In genomic region chr4:93450831-93451230, GRCm38 (mm10) we compare ENCODE assay signal across 28 mouse cellular contexts.
DNase-seq lines count a peak whose midpoint lies in the region; ATAC-seq and TF ChIP-seq lines count a peak whose summit lies in the region.
"Had no signal": no experiment of that assay in that cellular context is flagged by ENCODE, and none has a peak within 500 bp of the region (broad histone marks: within the 10 kb centered on the region; RNA-seq: fewer than 3 reads in every experiment).

No protein-coding gene starts in this region.

- no peak overlapping the region for H3K4me2 ChIP-seq in forebrain, embryonic 13.5 days
- no peak overlapping the region for H3K4me2 ChIP-seq in forebrain, embryonic 15.5 days (replicated peaks)
- H3K4me2 ChIP-seq in forebrain, postnatal 0 days (ENCODE audit: low read depth): no peak overlapping the region
- no peak overlapping the region for H3K4me2 ChIP-seq in forebrain, embryonic 16.5 days (ENCODE audit: low read length)
- no peak overlapping the region for H3K4me2 ChIP-seq in midbrain, embryonic 14.5 days (ENCODE audit: low read length)
- H3K4me2 ChIP-seq: embryonic facial prominence, embryonic 13.5 days; embryonic facial prominence, embryonic 15.5 days had no signal

- H3K27me3 ChIP-seq in forebrain, embryonic 13.5 days: no peaks in the 10 kb centered on the region
- H3K27me3 ChIP-seq in forebrain, embryonic 15.5 days: no peaks in the 10 kb centered on the region
- no peaks in the 10 kb centered on the region for H3K27me3 ChIP-seq in forebrain, postnatal 0 days (ENCODE audit: insufficient read depth, low read length)
- H3K27me3 ChIP-seq in forebrain, embryonic 16.5 days (replicated peaks; ENCODE audit: control insufficient read depth, insufficient read depth, low read length): no peaks in the 10 kb centered on the region
- no peaks in the 10 kb centered on the region for H3K27me3 ChIP-seq in midbrain, embryonic 14.5 days (ENCODE audit: control insufficient read depth, insufficient read depth, low read length)
- no peaks in the 10 kb centered on the region for H3K27me3 ChIP-seq in midbrain, embryonic 10.5 days (ENCODE audit: low read depth, poor library complexity, severe bottlenecking)
- H3K27me3 ChIP-seq: CH12.LX; embryonic facial prominence, embryonic 13.5 days; embryonic facial prominence, embryonic 15.5 days; Patski had no signal

- WGBS in forebrain, embryonic 13.5 days: 85% methylated on average over 1 of the region's 1 CpGs
- WGBS in forebrain, embryonic 15.5 days: 89% methylated on average over 1 of the region's 1 CpGs
- 71% methylated on average over 1 of the region's 1 CpGs for WGBS in forebrain, postnatal 0 days
- WGBS in forebrain, embryonic 16.5 days: 97% methylated on average over 1 of the region's 1 CpGs
- WGBS in midbrain, embryonic 14.5 days: 89% methylated on average over 1 of the region's 1 CpGs
- 85% methylated on average over 1 of the region's 1 CpGs for WGBS in midbrain, embryonic 10.5 days

- no peak for DNase-seq in forebrain, postnatal 0 days
- peak; percentile 35 for DNase-seq in midbrain, embryonic 14.5 days
- no peak for DNase-seq in midbrain, embryonic 10.5 days (ENCODE audit: low spot score)
- DNase-seq in brain, embryonic 14.5 days (ENCODE audit: low read depth): peak; percentile 57
- no peak for DNase-seq in urinary bladder, adult 18-20 months (ENCODE audit: low spot score in 2 of 2)
- DNase-seq: adrenal gland, adult 8-10 months; adrenal gland, postnatal 14 days; adrenal gland, postnatal 36 days; B cell, adult 2 months; cerebellum, adult 11 months; cerebellum, adult 18-20 months; cerebellum, adult 8-10 months; cerebellum, adult 9-11 months; cerebellum, postnatal 14 days; cerebellum, postnatal 36 days; embryo, embryonic 11 days had no signal

- no peaks in the 10 kb centered on the region for H3K4me1 ChIP-seq in forebrain, embryonic 13.5 days
- no peaks in the 10 kb centered on the region for H3K4me1 ChIP-seq in forebrain, embryonic 15.5 days
- H3K4me1 ChIP-seq in forebrain, postnatal 0 days (ENCODE audit: insufficient read depth): no peaks in the 10 kb centered on the region
- H3K4me1 ChIP-seq in forebrain, embryonic 16.5 days (replicated peaks; ENCODE audit: control insufficient read depth, insufficient read depth, low read length): no peaks in the 10 kb centered on the region
- no peaks in the 10 kb centered on the region for H3K4me1 ChIP-seq in midbrain, embryonic 14.5 days (ENCODE audit: control insufficient read depth, insufficient read depth, low read length)
- H3K4me1 ChIP-seq in midbrain, embryonic 10.5 days: no peaks in the 10 kb centered on the region
- H3K4me1 ChIP-seq: embryonic facial prominence, embryonic 13.5 days; embryonic facial prominence, embryonic 15.5 days; forebrain, embryonic 10.5 days had no signal

- no peak for TF ChIP-seq CTCF in forebrain, postnatal 0 days (IDR thresholded peaks at IDR 0.05; ENCODE audit: low read depth)
- TF ChIP-seq CTCF in brain, embryonic 14.5 days (IDR thresholded peaks at IDR 0.05; ENCODE audit: borderline replicate concordance, extremely low read depth, insufficient read depth, insufficient read length): no peak

- peak; percentile 33; the same call in 1 of the 2 replicates for ATAC-seq in forebrain, embryonic 13.5 days
- ATAC-seq in forebrain, embryonic 15.5 days (replicated peaks): no peak
- ATAC-seq in forebrain, postnatal 0 days: 0 out of 2 replicates have a peak, but pooled peaks have one; percentile 32
- ATAC-seq in forebrain, embryonic 16.5 days: no peak
- ATAC-seq in midbrain, embryonic 14.5 days (ENCODE audit: low FRiP score, low TSS enrichment): no peak
- ATAC-seq: activated CD4-positive, CD25-positive, alpha-beta regulatory T cell, adult 4 months; CD4-positive, CD25-positive, alpha-beta regulatory T cell, adult 4 months; Patski had no signal

- no peak overlapping the region for H3K9ac ChIP-seq in forebrain, embryonic 13.5 days
- no peak overlapping the region for H3K9ac ChIP-seq in forebrain, embryonic 15.5 days (replicated peaks)
- H3K9ac ChIP-seq in forebrain, postnatal 0 days: no peak overlapping the region
- H3K9ac ChIP-seq in forebrain, embryonic 16.5 days (replicated peaks; ENCODE audit: low read depth, low read length): no peak overlapping the region
- H3K9ac ChIP-seq in midbrain, embryonic 14.5 days (replicated peaks; ENCODE audit: low read length): no peak overlapping the region
- H3K9ac ChIP-seq: embryonic facial prominence, embryonic 13.5 days; embryonic facial prominence, embryonic 15.5 days had no signal

- H3K36me3 ChIP-seq in forebrain, embryonic 13.5 days (ENCODE audit: poor library complexity, severe bottlenecking): no peaks in the 10 kb centered on the region
- H3K36me3 ChIP-seq in forebrain, embryonic 15.5 days: no peaks in the 10 kb centered on the region
- no peaks in the 10 kb centered on the region for H3K36me3 ChIP-seq in forebrain, postnatal 0 days (ENCODE audit: insufficient read depth)
- no peaks in the 10 kb centered on the region for H3K36me3 ChIP-seq in forebrain, embryonic 16.5 days (ENCODE audit: control insufficient read depth, insufficient read depth)
- no peaks in the 10 kb centered on the region for H3K36me3 ChIP-seq in midbrain, embryonic 14.5 days (ENCODE audit: control insufficient read depth, insufficient read depth, low read length)
- H3K36me3 ChIP-seq in midbrain, embryonic 10.5 days: no peaks in the 10 kb centered on the region
- H3K36me3 ChIP-seq: embryonic facial prominence, embryonic 13.5 days; embryonic facial prominence, embryonic 15.5 days; forebrain, embryonic 10.5 days; G1E had no signal

- H3K27ac ChIP-seq in forebrain, embryonic 13.5 days: no peak overlapping the region
- no peak overlapping the region for H3K27ac ChIP-seq in forebrain, embryonic 15.5 days (replicated peaks)
- H3K27ac ChIP-seq in forebrain, postnatal 0 days (ENCODE audit: low read depth, low read length): no peak overlapping the region
- H3K27ac ChIP-seq in forebrain, embryonic 16.5 days (ENCODE audit: low read length): no peak overlapping the region
- no peak overlapping the region for H3K27ac ChIP-seq in midbrain, embryonic 14.5 days (replicated peaks; ENCODE audit: low read depth, low read length)
- no peak overlapping the region for H3K27ac ChIP-seq in midbrain, embryonic 10.5 days (replicated peaks)
- H3K27ac ChIP-seq: embryonic facial prominence, embryonic 13.5 days; embryonic facial prominence, embryonic 15.5 days; forebrain, embryonic 10.5 days had no signal

- H3K9me3 ChIP-seq in forebrain, embryonic 13.5 days (replicated peaks): no peaks in the 10 kb centered on the region
- no peaks in the 10 kb centered on the region for H3K9me3 ChIP-seq in forebrain, embryonic 15.5 days
- H3K9me3 ChIP-seq in forebrain, postnatal 0 days (ENCODE audit: low read length): no peaks in the 10 kb centered on the region
- no peaks in the 10 kb centered on the region for H3K9me3 ChIP-seq in forebrain, embryonic 16.5 days (ENCODE audit: control insufficient read depth, low read length)
- H3K9me3 ChIP-seq in midbrain, embryonic 14.5 days (ENCODE audit: control insufficient read depth, low read length): no peaks in the 10 kb centered on the region
- H3K9me3 ChIP-seq in midbrain, embryonic 10.5 days (replicated peaks): no peaks in the 10 kb centered on the region
- H3K9me3 ChIP-seq: embryonic facial prominence, embryonic 13.5 days; embryonic facial prominence, embryonic 15.5 days; forebrain, embryonic 10.5 days; G1E had no signal

- TF ChIP-seq POLR2A in brain, embryonic 14.5 days (IDR thresholded peaks at IDR 0.05; ENCODE audit: borderline replicate concordance, extremely low read depth, insufficient read depth, insufficient read length, poor library complexity, severe bottlenecking): no peak

- H3K4me3 ChIP-seq in forebrain, embryonic 13.5 days: no peak overlapping the region
- H3K4me3 ChIP-seq in forebrain, embryonic 15.5 days: no peak overlapping the region
- H3K4me3 ChIP-seq in forebrain, postnatal 0 days (ENCODE audit: low read depth, low read length): no peak overlapping the region
- H3K4me3 ChIP-seq in forebrain, embryonic 16.5 days (replicated peaks; ENCODE audit: low read length): no peak overlapping the region
- H3K4me3 ChIP-seq in midbrain, embryonic 14.5 days (replicated peaks; ENCODE audit: low read depth, low read length): no peak overlapping the region
- H3K4me3 ChIP-seq in midbrain, embryonic 10.5 days: no peak overlapping the region
- H3K4me3 ChIP-seq: embryonic facial prominence, embryonic 13.5 days; embryonic facial prominence, embryonic 15.5 days; erythroblast, embryonic 14.5 days; forebrain, embryonic 10.5 days had no signal

Comparison
In these comparisons a context has a peak if more than half of its experiments do, and no peak if none do; other contexts are left out.
1. ATAC-seq: peak in forebrain, embryonic 13.5 days (single experiment) and forebrain, postnatal 0 days (single experiment); none in forebrain, embryonic 15.5 days (single experiment), forebrain, embryonic 16.5 days (single experiment) and midbrain, embryonic 14.5 days (single experiment).
2. DNase-seq: peak in midbrain, embryonic 14.5 days (single experiment) and brain, embryonic 14.5 days (single experiment); none in forebrain, postnatal 0 days (single experiment), midbrain, embryonic 10.5 days (single experiment) and urinary bladder, adult 18-20 months (0 of 2).